Mouse (Mus musculus): ENCODE data around the gene Srpk1. TPM values are rescaled to one million over a fixed set of nuclear protein-coding genes. Genes with fewer than 3 reads are reported as not detected.
"Not testable (repeated sequence)": the region's sequence is repeated elsewhere in the genome, so short reads cannot be mapped to it uniquely, and the experiment has no call there.

Gene Srpk1
- polyA plus RNA-seq, 1 experiment = 65.0 TPM

GRCm38 (mm10) chr17:28560598-28560997 is 61.9 kb downstream of the Srpk1 start, which contains the start of gene Clps:
Gene Clps (minus strand): TSS chr17:28560766.
- no peak for DNase-seq (ENCODE audit: extremely low spot score in 1 of 2, low spot score in 1 of 2)

- no peak for DNase-seq (ENCODE audit: extremely low spot score in 1 of 2, low spot score in 1 of 2)
Observed at GRCm38 (mm10) chr17:28557772-28558171, 64.7 kb downstream of the Srpk1 start.

- no peak for DNase-seq (ENCODE audit: extremely low spot score in 1 of 2, low spot score in 1 of 2)
Observed at GRCm38 (mm10) chr17:28556635-28557396, 65.7 kb downstream of the Srpk1 start.

- DNase-seq (ENCODE audit: extremely low spot score in 1 of 2, low spot score in 1 of 2) = not testable (repeated sequence)
Observed at GRCm38 (mm10) chr17:28554021-28554420, 68.5 kb downstream of the Srpk1 start.

DNA sequence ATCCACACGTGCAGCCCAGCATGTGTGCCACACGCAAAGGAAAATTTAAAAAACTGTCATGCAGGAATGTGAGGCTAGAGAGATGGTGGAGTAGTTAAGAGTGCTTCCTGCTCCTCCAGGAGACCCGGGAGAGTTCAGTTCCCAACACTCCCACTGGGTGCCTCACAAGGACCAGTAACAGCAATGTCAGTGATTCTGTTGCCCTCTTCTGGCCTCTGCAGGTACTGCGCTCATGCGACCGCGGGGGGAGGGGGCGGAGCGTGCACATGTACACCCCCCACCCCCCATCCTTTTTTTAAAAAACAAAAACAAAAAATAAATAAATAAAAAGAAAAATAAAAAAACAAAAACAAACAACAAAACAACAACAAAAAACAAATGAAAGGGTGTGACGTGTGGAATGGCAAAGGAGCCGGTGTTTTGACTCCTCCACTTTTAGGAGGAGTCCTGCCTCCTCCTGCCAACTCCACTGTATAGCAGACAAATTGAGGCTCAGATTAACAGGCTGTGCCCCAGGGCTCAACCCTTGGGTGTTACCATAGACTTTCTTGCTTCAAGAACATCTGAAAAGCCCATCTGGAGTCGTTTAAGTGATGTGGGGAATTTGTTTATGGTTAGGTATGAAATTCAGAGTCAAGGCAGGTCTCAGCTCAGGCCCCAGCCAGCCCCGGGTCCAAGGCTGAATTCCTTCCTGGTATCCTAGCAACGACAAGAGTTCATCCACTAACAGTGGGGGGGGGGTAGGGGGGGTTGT is 69.3 kb downstream of the Srpk1 start:
- DNase-seq (ENCODE audit: extremely low spot score in 1 of 2, low spot score in 1 of 2) = peak; percentile 26 to 81

GRCm38 (mm10) chr17:28549111-28549510 is 73.4 kb downstream of the Srpk1 start, which contains the start of gene Clpsl2:
Gene Clpsl2 (plus strand): TSS chr17:28549411.
- no peak for DNase-seq (ENCODE audit: extremely low spot score in 1 of 2, low spot score in 1 of 2)

DNA sequence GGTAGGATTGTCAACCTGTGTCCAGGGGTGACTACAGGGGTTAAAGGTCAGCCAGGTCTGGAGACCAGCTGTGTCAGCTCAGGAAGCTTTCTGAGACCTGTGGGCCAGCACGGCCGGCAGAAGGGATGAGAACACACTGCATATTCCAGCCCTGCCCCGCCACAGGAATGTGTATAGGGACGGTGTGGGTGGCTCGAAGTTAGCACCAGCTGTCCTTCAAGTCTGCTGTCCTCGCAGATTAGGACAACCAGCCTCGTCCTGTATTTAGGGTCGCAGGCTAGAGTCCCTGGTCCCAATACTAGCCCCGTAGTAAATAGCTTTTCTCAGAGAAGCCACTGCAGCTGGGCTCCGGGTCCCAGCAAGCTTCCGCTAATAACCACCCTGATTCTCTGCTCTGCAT is 74.0 kb downstream of the Srpk1 start:
- no peak for DNase-seq (ENCODE audit: extremely low spot score in 1 of 2, low spot score in 1 of 2)

DNA sequence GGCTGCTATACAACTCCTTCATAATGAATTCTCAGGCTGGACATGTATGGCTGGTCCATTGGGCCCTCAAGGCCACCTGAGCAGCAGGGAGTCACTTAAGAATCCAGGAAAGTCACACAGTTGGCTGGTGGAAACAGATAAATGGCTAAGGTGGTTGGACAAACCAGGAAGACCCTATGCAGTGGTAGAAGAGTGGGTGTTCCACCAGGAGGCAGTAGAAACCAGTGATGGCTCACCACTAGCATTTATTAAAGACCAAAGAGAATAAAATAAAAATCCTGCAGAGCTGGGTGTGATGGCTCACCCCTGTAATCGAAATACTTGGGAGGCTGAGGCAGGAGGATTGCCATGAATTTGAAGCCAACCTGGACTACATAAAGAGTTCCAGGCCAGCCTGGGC is 75.6 kb downstream of the Srpk1 start:
- DNase-seq (ENCODE audit: extremely low spot score in 1 of 2, low spot score in 1 of 2) = peak in 1 of 2 experiments; percentile 24

- DNase-seq (ENCODE audit: extremely low spot score in 1 of 2, low spot score in 1 of 2) = no peak
Observed at GRCm38 (mm10) chr17:28537881-28538280, 84.6 kb downstream of the Srpk1 start.

Other genes with a start within 250 kb of the Srpk1 start
- gene Fkbp5, start 105.2 kb downstream of the Srpk1 start, polyA plus RNA-seq (2012; rRNA removed) = 16.3 and 18.9 TPM in 2 replicates
- not detected in 2 replicates for gene Armc12, start 91.9 kb downstream of the Srpk1 start, polyA plus RNA-seq (2012; rRNA removed)
- gene Clpsl2, start 73.3 kb downstream of the Srpk1 start, polyA plus RNA-seq (2012; rRNA removed) = not detected in 2 replicates
- gene Clps, start 61.9 kb downstream of the Srpk1 start, polyA plus RNA-seq (2012; rRNA removed) = 0.18 TPM in 1 of 2 replicates, not detected in the other
- 8.4 and 8.5 TPM in 2 replicates for gene Lhfpl5, start 47.1 kb downstream of the Srpk1 start, polyA plus RNA-seq (2012; rRNA removed)
- 8.6 TPM in 2 replicates for gene Slc26a8, start 67.5 kb upstream of the Srpk1 start, polyA plus RNA-seq (2012; rRNA removed)
- 108 and 110 TPM in 2 replicates for gene Mapk14, start 68.6 kb upstream of the Srpk1 start, polyA plus RNA-seq (2012; rRNA removed)
- gene AC170998.1, start 103.4 kb upstream of the Srpk1 start, polyA plus RNA-seq (2012; rRNA removed) = 0.95 and 1.1 TPM in 2 replicates
- gene Mapk13, start 146.6 kb upstream of the Srpk1 start, polyA plus RNA-seq (2012; rRNA removed) = 0.88 and 0.92 TPM in 2 replicates
- gene Brpf3, start 178.4 kb upstream of the Srpk1 start, polyA plus RNA-seq (2012; rRNA removed) = 39.0 and 44.3 TPM in 2 replicates
- gene Pnpla1, start 235.7 kb upstream of the Srpk1 start, polyA plus RNA-seq (2012; rRNA removed) = 0.22 and 0.23 TPM in 2 replicates

Data from frontal cortex, adult 2 months (tissue).